Mouse (Mus musculus) B cell, adult 62 days (primary cell): ENCODE results near the gene Mettl7a1. TPM values are rescaled to one million over a fixed set of nuclear protein-coding genes. Genes with fewer than 3 reads are reported as not detected.

Experiments
- total RNA-seq: library from RNA; stranded (reverse); gene quantifications from 4 replicates; pipeline ENCODE4 v1.2.4, GENCODE M21; 2023

The Mettl7a1 gene
- total RNA-seq: 11.1 to 13.1 TPM (median 12.5 TPM) in 4 replicates

GRCm38 (mm10) chr15:100304019-100304991 is at the start of gene Mettl7a1:
Gene Mettl7a1, plus strand, starts transcription at chr15:100304140.

GRCm38 (mm10) chr15:100280626-100281025 is 23.3 kb upstream of the Mettl7a1 start, which contains the start of gene Tmprss12:
Gene Tmprss12, plus strand, starts transcription at chr15:100280837.

GRCm38 (mm10) chr15:100334629-100335028 is 30.7 kb downstream of the Mettl7a1 start, which contains the start of gene Mettl7a3:
Gene Mettl7a3, plus strand, starts transcription at chr15:100334929.

GRCm38 (mm10) chr15:100352711-100353250 is 48.8 kb downstream of the Mettl7a1 start, which contains the start of the genes Methig1 and Mettl7a2:
Gene Methig1, plus strand, starts transcription at chr15:100353149.
Gene Mettl7a2, plus strand, starts transcription at chr15:100353200.

GRCm38 (mm10) chr15:100364242-100364641 is 60.3 kb downstream of the Mettl7a1 start, which contains the start of gene Higd1c:
Gene Higd1c, plus strand, starts transcription at chr15:100364542.

Other genes starting within 250 kb of the Mettl7a1 start
- gene Atf1, start 76.3 kb upstream of the Mettl7a1 start, total RNA-seq: 67.6 to 92.9 TPM (median 77.5 TPM) in 4 replicates
- gene Tmprss12, start 23.3 kb upstream of the Mettl7a1 start, total RNA-seq: not detected in 4 replicates
- gene Mettl7a3, start 30.8 kb downstream of the Mettl7a1 start, total RNA-seq: 0.55 TPM in 1 of 4 replicates, not detected in the others
- not detected in 4 replicates for gene Methig1, start 49.0 kb downstream of the Mettl7a1 start, total RNA-seq
- gene Mettl7a2, start 49.1 kb downstream of the Mettl7a1 start, total RNA-seq: 0.34 to 0.54 TPM (median 0.46 TPM) in 3 of 4 replicates, not detected in the other
- not detected in 4 replicates for gene Higd1c, start 60.4 kb downstream of the Mettl7a1 start, total RNA-seq
- not detected in 4 replicates for gene Gm5475, start 118.0 kb downstream of the Mettl7a1 start, total RNA-seq
- gene Slc11a2, start 120.9 kb downstream of the Mettl7a1 start, total RNA-seq: 13.7 to 21.6 TPM (median 17.9 TPM) in 4 replicates
- gene Letmd1, start 164.9 kb downstream of the Mettl7a1 start, total RNA-seq: 37.7 to 44.5 TPM (median 40.0 TPM) in 4 replicates
- gene Csrnp2, start 191.3 kb downstream of the Mettl7a1 start, total RNA-seq: 5.3 to 5.9 TPM (median 5.8 TPM) in 4 replicates
- gene Tfcp2, start 247.9 kb downstream of the Mettl7a1 start, total RNA-seq: 7.8 to 9.0 TPM (median 8.5 TPM) in 4 replicates